In the genomic region with DNA sequence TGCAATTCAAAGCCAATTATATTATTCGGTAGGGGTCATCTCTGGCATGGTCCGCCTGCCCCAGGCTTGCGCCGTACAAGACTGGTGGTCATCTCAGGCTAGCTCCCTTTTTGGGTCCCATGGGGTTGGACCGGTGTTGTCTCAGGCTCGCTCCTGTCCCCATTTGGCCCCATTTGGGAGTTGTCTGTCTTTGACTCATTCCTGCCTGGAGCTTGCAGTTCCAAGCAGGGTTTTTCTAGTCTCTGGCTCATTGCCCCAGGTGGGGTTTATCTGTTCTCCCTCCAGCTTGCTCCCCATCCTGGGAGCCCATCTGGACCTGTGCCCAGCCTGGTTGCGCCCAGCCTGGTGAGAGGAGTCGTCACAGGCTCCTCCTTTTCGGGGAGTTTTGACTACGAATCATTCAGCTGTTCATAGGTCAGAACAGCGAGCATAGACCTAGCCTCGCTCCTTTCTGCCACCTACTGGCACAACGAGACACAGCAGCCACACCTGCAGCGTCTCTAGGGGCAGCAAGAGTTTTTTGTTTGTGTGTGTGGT, we compare ENCODE assay signal across 8 mouse cellular contexts. TPM values are rescaled to one million over a fixed set of nuclear protein-coding genes. Genes with fewer than 3 reads are reported as not detected.
A peak's percentile ranks its signal among the peaks of the same experiment; 100 is the strongest.
DNase-seq lines count a peak whose midpoint lies in the region; ATAC-seq and TF ChIP-seq lines count a peak whose summit lies in the region.

No protein-coding gene starts in this region.

- POLR2A ChIA-PET in Patski (lab: Charles Lee) = interaction anchor here (0.6 kb wide), 1 partner anchor 24 kb away, joined by 3 read pairs; no protein-coding TSS in a partner anchor

- H3K4me1 ChIP-seq in hindbrain, embryonic 15.5 days (replicated peaks) = peaks cover 4% of the 10 kb centered on the region; the same call in 1 of the 2 replicates

- WGBS in hindbrain, embryonic 15.5 days = 29% methylated on average over 14 of the region's 14 CpGs

- no peak overlapping the region for H3K27ac ChIP-seq in hindbrain, embryonic 15.5 days (replicated peaks)

- peak; percentile 87 for TF ChIP-seq CTCF in Patski (IDR thresholded peaks at IDR 0.05)

- CTCF ChIA-PET in Patski (lab: Charles Lee) = interaction anchor here (0.7 to 4.3 kb wide), 9 partner anchors 9 to 64 kb away, joined by 3 to 38 read pairs (median 4); a partner anchor contains a TSS

- in situ Hi-C loops in Patski (cut with MboI; ENCODE audit: low pct_unique_long_range_greater_than_20kb) = loop anchor here (5.0 kb wide), 1 partner anchor 39 kb away; no protein-coding TSS in a partner anchor

- peaks cover 30% of the 10 kb centered on the region for H3K27me3 ChIP-seq in Patski
- H3K27me3 ChIP-seq in hindbrain, embryonic 15.5 days = no peaks in the 10 kb centered on the region

- H3K9me3 ChIP-seq in hindbrain, embryonic 15.5 days = no peaks in the 10 kb centered on the region

- peak overlapping the region; percentile 19; the same call in 1 of the 2 replicates for H3K4me3 ChIP-seq in hindbrain, embryonic 15.5 days

- no peak overlapping the region for H3K9ac ChIP-seq in hindbrain, embryonic 15.5 days

- peak; percentile 65 for ATAC-seq in Patski
- peak; percentile 73 for ATAC-seq in hindbrain, embryonic 15.5 days (ENCODE audit: low FRiP score, low read depth)

- H3K4me2 ChIP-seq in hindbrain, embryonic 15.5 days = peak overlapping the region; percentile 52

- DNase-seq in Patski (ENCODE audit: low read depth, low spot score) = no peak
- DNase-seq in cerebellum, postnatal 25 days = peak; percentile 92 to 94
- peak; percentile 74 to 80 for DNase-seq in frontal cortex, postnatal 36 days (ENCODE audit: low spot score in 2 of 2)
- peak; percentile 53 for DNase-seq in left cerebral cortex, adult 11 months (ENCODE audit: low spot score)
- peak; percentile 77 for DNase-seq in lung, postnatal 36 days
- DNase-seq in retina, postnatal 7 days (ENCODE audit: low read depth, low spot score) = peak; percentile 53
- peak; percentile 49 for DNase-seq in urinary bladder, adult 2 months (ENCODE audit: low spot score)

- H3K36me3 ChIP-seq in hindbrain, embryonic 15.5 days = no peaks in the 10 kb centered on the region

RNA-seq across cellular contexts. Expression of a gene that starts 44.4 kb away (rescaled TPM):
- polyA plus RNA-seq in Patski (2021) = 0.92 TPM
- polyA plus RNA-seq in hindbrain, embryonic 15.5 days (2015; fragmentation: Nextera tagmentation; extraction: Ambion mirVana) = 33.6 and 40.7 TPM in 2 replicates
- 2.4 and 2.8 TPM in 2 replicates for polyA plus RNA-seq in urinary bladder, adult 2 months (2012; rRNA removed)

RNA-seq across cellular contexts. Expression of a gene that starts 54.8 kb away (rescaled TPM):
- 25.9 TPM for polyA plus RNA-seq in Patski (2021)
- polyA plus RNA-seq in hindbrain, embryonic 15.5 days (2015; fragmentation: Nextera tagmentation; extraction: Ambion mirVana) = 7.3 and 7.9 TPM in 2 replicates
- 22.5 and 26.6 TPM in 2 replicates for polyA plus RNA-seq in urinary bladder, adult 2 months (2012; rRNA removed)
